Mouse (Mus musculus) kidney, postnatal 0 days (tissue): ENCODE data around the gene Spata46. TPM values are rescaled to one million over a fixed set of nuclear protein-coding genes. Genes with fewer than 3 reads are reported as not detected.

Source experiments
- ATAC-seq: fragments of 200-750 bp; cut with Nextera tagmentation; replicated peaks from 2 replicates; pipeline ENCODE4 v1.8.0; 2017; ENCODE audit warnings: low read depth, moderate number of reproducible peaks, moderate TSS enrichment, moderate library complexity; ENCODE audit not compliant: low FRiP score
- DNase-seq: peaks from one replicate; pipeline ENCODE4 v3.0.0-alpha.2; 2016; ENCODE audit warnings: low spot score
- H3K27ac ChIP-seq: fragments of 300-500 bp; sonication (generic); 2 replicates; pipeline ENCODE4 v1.5.1; 2014; ENCODE audit warnings: mild to moderate bottlenecking
- H3K27me3 ChIP-seq: fragments of 300-500 bp; sonication (generic); 2 replicates; pipeline ENCODE4 v1.6.1; 2014; ENCODE audit warnings: low read length, mixed read lengths; ENCODE audit not compliant: insufficient read depth
- H3K36me3 ChIP-seq: fragments of 300-500 bp; sonication (generic); 2 replicates; pipeline ENCODE4 v1.6.1; 2014; ENCODE audit warnings: low read length, mixed read lengths; ENCODE audit not compliant: insufficient read depth
- H3K4me1 ChIP-seq: fragments of 300-500 bp; sonication (generic); replicated peaks from 2 replicates; pipeline ENCODE4 v1.6.1; 2014; ENCODE audit warnings: antibody characterized with exemption, low read length, mixed read lengths; ENCODE audit not compliant: insufficient read depth
- H3K4me2 ChIP-seq: fragments of 300-500 bp; sonication (generic); 2 replicates; pipeline ENCODE4 v1.6.1; 2014; ENCODE audit warnings: mild to moderate bottlenecking, low read length, moderate library complexity, mixed read lengths
- H3K4me3 ChIP-seq: fragments of 300-500 bp; sonication (generic); replicated peaks from 2 replicates; pipeline ENCODE4 v1.5.1; 2014; ENCODE audit warnings: low read depth, low read length
- H3K9ac ChIP-seq: fragments of 300-500 bp; sonication (generic); 2 replicates; pipeline ENCODE4 v1.6.1; 2014; ENCODE audit warnings: low read depth, low read length
- H3K9me3 ChIP-seq: fragments of 300-500 bp; sonication (generic); replicated peaks from 2 replicates; pipeline ENCODE4 v1.6.1; 2016; ENCODE audit warnings: low read length, inconsistent platforms, mixed read lengths
- CTCF ChIP-seq: IDR thresholded peaks from 2 replicates; pipeline ENCODE4 v1.5.1; 2016; ENCODE audit warnings: antibody characterized with exemption, low read depth, mild to moderate bottlenecking, moderate library complexity
- WGBS: fragments of 180-500 bp; shearing (Covaris S2); extraction: QIAGEN DNeasy Blood & Tissue Kit; methylation state at CpG from one replicate; pipeline ENCODE4 v1.1.7; 2014; 5-methylcytosine and 5-hydroxymethylcytosine counted together
- polyA plus RNA-seq: library from polyadenylated mRNA; unstranded; fragments of >200 nt; fragmentation: Nextera tagmentation; extraction: Ambion mirVana; gene quantifications from 2 replicates; pipeline ENCODE4 v1.2.1, GENCODE M21; 2015

Gene Spata46
- polyA plus RNA-seq, 1 experiment from 2014 or later, result 0.62 TPM

GRCm38 (mm10) chr1:170303103-170303502, 5.5 kb upstream of the Spata46 start:
- H3K4me3 ChIP-seq, result no peak overlapping the region
- whole genome bisulfite sequencing, result 73% methylated on average over 6 of the region's 6 CpGs
- TF ChIP-seq CTCF, result no peak
- no peaks in the 10 kb centered on the region for H3K36me3 ChIP-seq
- no peaks in the 10 kb centered on the region for H3K4me1 ChIP-seq
- no peak overlapping the region for H3K9ac ChIP-seq
- H3K9me3 ChIP-seq, result no peaks in the 10 kb centered on the region
- no peak overlapping the region for H3K4me2 ChIP-seq
- H3K27ac ChIP-seq, result no peak overlapping the region
- ATAC-seq, result no peak
- DNase-seq, result no peak
- no peaks in the 10 kb centered on the region for H3K27me3 ChIP-seq

GRCm38 (mm10) chr1:170305002-170305401, 3.6 kb upstream of the Spata46 start:
- H3K9me3 ChIP-seq, result no peaks in the 10 kb centered on the region
- DNase-seq (no peak), ATAC-seq (no peak)
- H3K9ac ChIP-seq, result no peak overlapping the region
- H3K4me3 ChIP-seq, result no peak overlapping the region
- no peak overlapping the region for H3K4me2 ChIP-seq
- no peaks in the 10 kb centered on the region for H3K36me3 ChIP-seq
- H3K4me1 ChIP-seq, result no peaks in the 10 kb centered on the region
- 89% methylated on average over 10 of the region's 10 CpGs for WGBS
- H3K27ac ChIP-seq, result no peak overlapping the region
- TF ChIP-seq CTCF, result no peak
- no peaks in the 10 kb centered on the region for H3K27me3 ChIP-seq

DNA sequence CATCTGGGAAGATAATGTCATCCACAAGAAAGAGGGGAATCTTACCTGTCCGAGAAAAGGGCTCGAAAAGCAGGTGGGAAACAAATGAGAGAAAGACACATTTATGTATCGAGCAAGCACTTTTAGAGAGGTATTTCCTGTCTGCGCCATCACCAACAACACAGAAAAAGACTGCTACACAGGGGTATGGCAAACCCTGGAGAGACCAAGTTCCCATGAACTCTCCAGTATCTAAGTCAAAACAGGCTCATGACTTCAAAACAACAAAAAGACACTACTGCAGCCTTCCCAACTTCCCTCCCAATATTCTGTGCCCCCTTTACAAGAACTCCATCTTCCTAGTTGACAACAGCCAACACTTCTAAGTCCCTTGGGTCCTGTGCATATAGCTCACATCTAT, 2.4 kb upstream of the Spata46 start, which contains the start of gene Gm7694:
Gene Gm7694 (minus strand): TSS at position 101 of the 400 bp plus-strand sequence.
- DNase-seq, result no peak
- TF ChIP-seq CTCF, result no peak
- Histone ChIP-seq H3K4me3 (no peak within 1 kb of the TSS), H3K36me3 (no peaks in the 10 kb centered on the region), H3K27me3 (no peaks in the 10 kb centered on the region), H3K4me2 (no peak within 1 kb of the TSS), H3K4me1 (no peaks in the 10 kb centered on the region), H3K9ac (no peak within 1 kb of the TSS), H3K9me3 (no peaks in the 10 kb centered on the region), H3K27ac (no peak within 1 kb of the TSS)
- no peak for ATAC-seq
- WGBS, result 96% methylated on average over 4 of the region's 4 CpGs

DNA sequence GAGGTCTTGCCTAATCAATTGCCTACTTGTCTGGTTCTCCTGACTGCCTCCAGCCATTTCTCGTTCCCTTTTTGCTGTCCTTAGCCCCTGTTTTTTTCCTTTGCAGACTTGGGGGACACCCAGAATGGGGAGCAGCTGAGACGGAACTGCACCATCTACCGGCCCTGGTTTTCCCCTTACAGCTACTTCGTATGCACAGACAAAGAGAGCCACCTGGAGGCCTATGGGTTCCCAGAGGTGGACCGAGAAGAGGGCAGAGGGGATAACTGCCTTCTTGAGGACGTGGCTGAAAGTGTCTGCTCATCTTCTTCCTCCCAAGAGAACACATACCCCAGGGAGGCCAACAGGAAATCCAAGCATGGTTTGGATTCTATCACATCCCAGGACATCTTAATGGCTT, 2.8 kb downstream of the Spata46 start:
- ATAC-seq (no peak), DNase-seq (no peak)
- no peaks in the 10 kb centered on the region for H3K4me1 ChIP-seq
- no peaks in the 10 kb centered on the region for H3K9me3 ChIP-seq
- H3K27me3 ChIP-seq, result no peaks in the 10 kb centered on the region
- no peak overlapping the region for H3K9ac ChIP-seq
- no peak overlapping the region for H3K27ac ChIP-seq
- no peak overlapping the region for H3K4me3 ChIP-seq
- H3K4me2 ChIP-seq, result no peak overlapping the region
- TF ChIP-seq CTCF, result no peak
- 83% methylated on average over 6 of the region's 6 CpGs for WGBS
- H3K36me3 ChIP-seq, result no peaks in the 10 kb centered on the region

DNA sequence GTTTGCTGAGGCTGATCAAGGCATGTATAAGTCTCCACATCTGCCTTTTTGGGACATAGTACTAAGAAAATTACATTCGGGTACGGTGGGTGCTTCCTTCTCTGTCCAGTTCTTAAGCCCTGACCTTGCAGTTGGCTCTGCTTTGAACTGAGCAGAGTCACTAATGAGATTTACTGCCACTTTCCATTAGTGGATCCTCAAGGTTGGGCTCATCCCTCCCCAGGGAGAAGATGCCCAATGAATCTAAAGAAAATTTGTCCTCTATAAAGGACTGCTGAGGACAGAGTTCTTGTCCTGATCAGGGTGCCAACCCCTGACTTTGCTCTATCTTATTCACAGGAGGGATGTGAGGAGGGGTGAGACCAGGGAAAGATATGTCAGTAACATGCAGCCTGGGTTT, 13.4 kb downstream of the Spata46 start:
- 0 out of 2 replicates have a peak, but pooled peaks cover 9% of the 10 kb centered on the region for H3K36me3 ChIP-seq
- no peak for TF ChIP-seq CTCF
- no peaks in the 10 kb centered on the region for H3K9me3 ChIP-seq
- no peak overlapping the region for H3K4me2 ChIP-seq
- ATAC-seq (no peak), DNase-seq (no peak)
- no peaks in the 10 kb centered on the region for H3K4me1 ChIP-seq
- no peaks in the 10 kb centered on the region for H3K27me3 ChIP-seq
- no peak overlapping the region for H3K4me3 ChIP-seq
- 54% methylated on average over 2 of the region's 2 CpGs for WGBS
- H3K27ac ChIP-seq, result no peak overlapping the region
- no peak overlapping the region for H3K9ac ChIP-seq

GRCm38 (mm10) chr1:170323001-170323400, 14.4 kb downstream of the Spata46 start:
- Histone ChIP-seq H3K36me3 (0 out of 2 replicates have a peak, but pooled peaks cover 9% of the 10 kb centered on the region), H3K9ac (no peak overlapping the region), H3K9me3 (no peaks in the 10 kb centered on the region), H3K4me3 (no peak overlapping the region), H3K4me2 (no peak overlapping the region), H3K4me1 (no peaks in the 10 kb centered on the region), H3K27ac (no peak overlapping the region), H3K27me3 (no peaks in the 10 kb centered on the region)
- no peak for TF ChIP-seq CTCF
- ATAC-seq (no peak), DNase-seq (no peak)
- WGBS, result 88% methylated on average over 10 of the region's 10 CpGs

- no peaks in the 10 kb centered on the region for H3K9me3 ChIP-seq
- no peak overlapping the region for H3K4me2 ChIP-seq
- TF ChIP-seq CTCF, result no peak
- DNase-seq (no peak), ATAC-seq (no peak)
- H3K9ac ChIP-seq, result no peak overlapping the region
- H3K27me3 ChIP-seq, result no peaks in the 10 kb centered on the region
- no peak overlapping the region for H3K27ac ChIP-seq
- 83% methylated on average over 1 of the region's 1 CpGs for WGBS
- no peaks in the 10 kb centered on the region for H3K4me1 ChIP-seq
- 0 out of 2 replicates have a peak, but pooled peaks cover 6% of the 10 kb centered on the region for H3K36me3 ChIP-seq
- no peak overlapping the region for H3K4me3 ChIP-seq
Measured at GRCm38 (mm10) chr1:170324312-170324711, 15.7 kb downstream of the Spata46 start.
